Mouse (Mus musculus): Measurements from ENCODE around the gene Phactr3. TPM values are rescaled to one million over a fixed set of nuclear protein-coding genes. Genes with fewer than 3 reads are reported as not detected.

The Phactr3 gene
- polyA plus RNA-seq, 1 experiment from 2014 or later: 0.70 TPM

- Histone ChIP-seq H3K4me1 (replicated peaks; ENCODE audit: control insufficient read depth, insufficient read depth, low read length) (peaks cover 4% of the 10 kb centered on the region; the same call in 1 of the 2 replicates), H3K4me3 (ENCODE audit: low read length) (no peak overlapping the region), H3K4me2 (ENCODE audit: low read depth, low read length) (no peak overlapping the region), H3K9ac (ENCODE audit: low read length) (no peak overlapping the region), H3K36me3 (ENCODE audit: control insufficient read depth, insufficient read depth, low read length) (no peaks in the 10 kb centered on the region), H3K27me3 (ENCODE audit: control insufficient read depth, insufficient read depth, low read depth, low read length) (peaks cover 17% of the 10 kb centered on the region), H3K27ac (ENCODE audit: low read length) (no peak overlapping the region), H3K9me3 (ENCODE audit: control insufficient read depth, low read length) (no peaks in the 10 kb centered on the region)
- no peak for ATAC-seq (ENCODE audit: low read depth)
- WGBS: 37% methylated on average over 2 of the region's 2 CpGs
These were observed 2.6 kb downstream of the Phactr3 start for GRCm38 (mm10) chr2:178121375-178121688.

- Histone ChIP-seq H3K9me3 (ENCODE audit: control insufficient read depth, low read length) (no peaks in the 10 kb centered on the region), H3K4me1 (replicated peaks; ENCODE audit: control insufficient read depth, insufficient read depth, low read length) (peaks cover 4% of the 10 kb centered on the region; the same call in 1 of the 2 replicates), H3K27ac (ENCODE audit: low read length) (no peak overlapping the region), H3K9ac (ENCODE audit: low read length) (no peak overlapping the region), H3K4me2 (ENCODE audit: low read depth, low read length) (no peak overlapping the region), H3K27me3 (ENCODE audit: control insufficient read depth, insufficient read depth, low read depth, low read length) (peaks cover 17% of the 10 kb centered on the region), H3K4me3 (ENCODE audit: low read length) (no peak overlapping the region), H3K36me3 (ENCODE audit: control insufficient read depth, insufficient read depth, low read length) (no peaks in the 10 kb centered on the region)
- ATAC-seq (ENCODE audit: low read depth): no peak
- WGBS: 43% methylated on average over 4 of the region's 4 CpGs
These were observed 3.3 kb downstream of the Phactr3 start for GRCm38 (mm10) chr2:178121946-178122665.

- ATAC-seq (ENCODE audit: low read depth): no peak
- peaks cover 12% of the 10 kb centered on the region for H3K27me3 ChIP-seq (ENCODE audit: control insufficient read depth, insufficient read depth, low read depth, low read length)
These were observed 4.7 kb downstream of the Phactr3 start for GRCm38 (mm10) chr2:178123466-178123865.

GRCm38 (mm10) chr2:178125427-178125826, 6.7 kb downstream of the Phactr3 start:
- H3K4me2 ChIP-seq (ENCODE audit: low read depth, low read length): no peak overlapping the region
- no peaks in the 10 kb centered on the region for H3K27me3 ChIP-seq (ENCODE audit: control insufficient read depth, insufficient read depth, low read depth, low read length)
- no peak overlapping the region for H3K9ac ChIP-seq (ENCODE audit: low read length)
- no peaks in the 10 kb centered on the region; the same call in 1 of the 2 replicates for H3K4me1 ChIP-seq (replicated peaks; ENCODE audit: control insufficient read depth, insufficient read depth, low read length)
- H3K27ac ChIP-seq (ENCODE audit: low read length): no peak overlapping the region
- no peak overlapping the region for H3K4me3 ChIP-seq (ENCODE audit: low read length)
- H3K36me3 ChIP-seq (ENCODE audit: control insufficient read depth, insufficient read depth, low read length): no peaks in the 10 kb centered on the region
- ATAC-seq (ENCODE audit: low read depth): no peak
- WGBS: 81% methylated on average over 8 of the region's 8 CpGs
- H3K9me3 ChIP-seq (ENCODE audit: control insufficient read depth, low read length): no peaks in the 10 kb centered on the region

More at GRCm38 (mm10) chr2:178123466-178123865, 4.7 kb downstream of the Phactr3 start:
- H3K4me1 ChIP-seq (replicated peaks; ENCODE audit: control insufficient read depth, insufficient read depth, low read length): peaks cover 4% of the 10 kb centered on the region; the same call in 1 of the 2 replicates
- H3K9ac ChIP-seq (ENCODE audit: low read length): no peak overlapping the region
- H3K27ac ChIP-seq (ENCODE audit: low read length): no peak overlapping the region
- H3K36me3 ChIP-seq (ENCODE audit: control insufficient read depth, insufficient read depth, low read length): no peaks in the 10 kb centered on the region
- no peak overlapping the region for H3K4me3 ChIP-seq (ENCODE audit: low read length)
- 74% methylated on average over 15 of the region's 15 CpGs for WGBS
- H3K9me3 ChIP-seq (ENCODE audit: control insufficient read depth, low read length): no peaks in the 10 kb centered on the region
- H3K4me2 ChIP-seq (ENCODE audit: low read depth, low read length): no peak overlapping the region

GRCm38 (mm10) chr2:178126041-178126820, 7.5 kb downstream of the Phactr3 start:
- no peak overlapping the region for H3K9ac ChIP-seq (ENCODE audit: low read length)
- no peak for ATAC-seq (ENCODE audit: low read depth)
- H3K4me3 ChIP-seq (ENCODE audit: low read length): no peak overlapping the region
- no peaks in the 10 kb centered on the region for H3K27me3 ChIP-seq (ENCODE audit: control insufficient read depth, insufficient read depth, low read depth, low read length)
- H3K4me1 ChIP-seq (replicated peaks; ENCODE audit: control insufficient read depth, insufficient read depth, low read length): no peaks in the 10 kb centered on the region; the same call in 1 of the 2 replicates
- H3K4me2 ChIP-seq (ENCODE audit: low read depth, low read length): no peak overlapping the region
- H3K36me3 ChIP-seq (ENCODE audit: control insufficient read depth, insufficient read depth, low read length): no peaks in the 10 kb centered on the region
- 85% methylated on average over 7 of the region's 7 CpGs for whole genome bisulfite sequencing
- no peak overlapping the region for H3K27ac ChIP-seq (ENCODE audit: low read length)
- H3K9me3 ChIP-seq (ENCODE audit: control insufficient read depth, low read length): no peaks in the 10 kb centered on the region

GRCm38 (mm10) chr2:178128594-178128993, 9.8 kb downstream of the Phactr3 start:
- H3K4me3 ChIP-seq (ENCODE audit: low read length): no peak overlapping the region
- 65% methylated on average over 5 of the region's 5 CpGs for WGBS
- H3K27me3 ChIP-seq (ENCODE audit: control insufficient read depth, insufficient read depth, low read depth, low read length): no peaks in the 10 kb centered on the region
- H3K27ac ChIP-seq (ENCODE audit: low read length): peak overlapping the region; percentile 7; the same call in 1 of the 2 replicates
- H3K9ac ChIP-seq (ENCODE audit: low read length): no peak overlapping the region
- H3K36me3 ChIP-seq (ENCODE audit: control insufficient read depth, insufficient read depth, low read length): no peaks in the 10 kb centered on the region
- H3K4me1 ChIP-seq (replicated peaks; ENCODE audit: control insufficient read depth, insufficient read depth, low read length): no peaks in the 10 kb centered on the region; the same call in 1 of the 2 replicates
- H3K9me3 ChIP-seq (ENCODE audit: control insufficient read depth, low read length): no peaks in the 10 kb centered on the region
- H3K4me2 ChIP-seq (ENCODE audit: low read depth, low read length): no peak overlapping the region
- no peak for ATAC-seq (ENCODE audit: low read depth)

- Histone ChIP-seq H3K36me3 (ENCODE audit: control insufficient read depth, insufficient read depth, low read length) (no peaks in the 10 kb centered on the region), H3K27me3 (ENCODE audit: control insufficient read depth, insufficient read depth, low read depth, low read length) (no peaks in the 10 kb centered on the region), H3K27ac (ENCODE audit: low read length) (peak overlapping the region; percentile 7; the same call in 1 of the 2 replicates), H3K4me1 (replicated peaks; ENCODE audit: control insufficient read depth, insufficient read depth, low read length) (no peaks in the 10 kb centered on the region; the same call in 1 of the 2 replicates), H3K9ac (ENCODE audit: low read length) (no peak overlapping the region), H3K4me3 (ENCODE audit: low read length) (no peak overlapping the region), H3K9me3 (ENCODE audit: control insufficient read depth, low read length) (no peaks in the 10 kb centered on the region), H3K4me2 (ENCODE audit: low read depth, low read length) (no peak overlapping the region)
- 45% methylated on average over 4 of the region's 4 CpGs for WGBS
- ATAC-seq (ENCODE audit: low read depth): peak; percentile 86
These were observed 10.4 kb downstream of the Phactr3 start for GRCm38 (mm10) chr2:178129161-178129560.

GRCm38 (mm10) chr2:178129676-178130075, 10.9 kb downstream of the Phactr3 start:
- H3K27me3 ChIP-seq (ENCODE audit: control insufficient read depth, insufficient read depth, low read depth, low read length): no peaks in the 10 kb centered on the region
- ATAC-seq (ENCODE audit: low read depth): no peak
- WGBS: 78% methylated on average over 2 of the region's 2 CpGs

GRCm38 (mm10) chr2:178130536-178130935, 11.8 kb downstream of the Phactr3 start:
- no peaks in the 10 kb centered on the region; the same call in 1 of the 2 replicates for H3K4me1 ChIP-seq (replicated peaks; ENCODE audit: control insufficient read depth, insufficient read depth, low read length)
- H3K4me3 ChIP-seq (ENCODE audit: low read length): no peak overlapping the region
- no peak for ATAC-seq (ENCODE audit: low read depth)
- H3K27ac ChIP-seq (ENCODE audit: low read length): no peak overlapping the region
- no peaks in the 10 kb centered on the region for H3K27me3 ChIP-seq (ENCODE audit: control insufficient read depth, insufficient read depth, low read depth, low read length)
- H3K36me3 ChIP-seq (ENCODE audit: control insufficient read depth, insufficient read depth, low read length): no peaks in the 10 kb centered on the region
- no peak overlapping the region for H3K4me2 ChIP-seq (ENCODE audit: low read depth, low read length)
- H3K9me3 ChIP-seq (ENCODE audit: control insufficient read depth, low read length): no peaks in the 10 kb centered on the region
- no peak overlapping the region for H3K9ac ChIP-seq (ENCODE audit: low read length)
- WGBS: 76% methylated on average over 5 of the region's 5 CpGs

More at GRCm38 (mm10) chr2:178129676-178130075, 10.9 kb downstream of the Phactr3 start:
- H3K4me3 ChIP-seq (ENCODE audit: low read length): no peak overlapping the region
- no peak overlapping the region for H3K27ac ChIP-seq (ENCODE audit: low read length)
- no peaks in the 10 kb centered on the region; the same call in 1 of the 2 replicates for H3K4me1 ChIP-seq (replicated peaks; ENCODE audit: control insufficient read depth, insufficient read depth, low read length)
- H3K9ac ChIP-seq (ENCODE audit: low read length): no peak overlapping the region
- H3K9me3 ChIP-seq (ENCODE audit: control insufficient read depth, low read length): no peaks in the 10 kb centered on the region
- H3K4me2 ChIP-seq (ENCODE audit: low read depth, low read length): no peak overlapping the region
- H3K36me3 ChIP-seq (ENCODE audit: control insufficient read depth, insufficient read depth, low read length): no peaks in the 10 kb centered on the region
